Mouse (Mus musculus) c-Kit-positive CD71-positive TER-119-positive erythroid progenitor cells, embryonic 14.5 days (primary cell): ENCODE measurements around the gene C87414.
"Not testable (repeated sequence)": the region's sequence is repeated elsewhere in the genome, so short reads cannot be mapped to it uniquely, and the experiment has no call there.

ENCODE experiments used
- DNase-seq: peaks from one replicate; pipeline ENCODE4 v3.0.0-alpha.2; 2013; ENCODE audit warnings: low spot score

C87414 gene

DNA sequence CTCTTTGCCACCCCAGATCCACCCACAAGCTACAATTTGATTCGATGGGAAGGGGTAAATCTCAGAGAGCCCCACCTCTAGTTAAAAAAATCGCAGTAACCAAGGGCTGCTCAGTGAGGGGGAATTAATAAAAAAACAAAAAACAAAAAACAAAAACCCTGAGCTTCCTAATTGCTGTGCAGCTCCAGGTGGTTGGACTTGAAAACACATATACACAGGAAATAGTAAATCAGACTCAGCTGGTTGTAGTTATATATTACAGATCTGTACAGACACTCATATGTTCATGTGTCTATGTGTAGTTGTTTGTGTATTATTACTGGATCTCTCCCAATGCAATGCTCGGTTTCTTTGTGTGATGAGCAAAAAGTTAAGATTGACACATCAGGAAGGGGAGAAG lies at the start of gene C87414:
C87414 (minus strand) TSS at position 101 of the 400 bp plus-strand sequence.
- DNase-seq = not testable (repeated sequence)

GRCm38 (mm10) chr5:93684661-93685060 lies 13.3 kb upstream of the C87414 start:
- not testable (repeated sequence) for DNase-seq
